Mouse (Mus musculus) heart, adult 2 months (tissue): ENCODE data around the gene Crebrf.

Experiments used
- EP300 ChIP-seq: fragments of 200-500 bp; IDR thresholded peaks from 2 replicates; pipeline ENCODE4 v1.6.1; 2011; ENCODE audit warnings: low read depth, low read length, control low read depth; ENCODE audit not compliant: insufficient read depth
- POLR2A ChIP-seq: fragments of 200-500 bp; IDR thresholded peaks from 2 replicates; pipeline ENCODE4 v1.6.1; 2011; ENCODE audit warnings: mild to moderate bottlenecking, low read depth, low read length, control low read depth; ENCODE audit not compliant: insufficient read depth

DNA sequence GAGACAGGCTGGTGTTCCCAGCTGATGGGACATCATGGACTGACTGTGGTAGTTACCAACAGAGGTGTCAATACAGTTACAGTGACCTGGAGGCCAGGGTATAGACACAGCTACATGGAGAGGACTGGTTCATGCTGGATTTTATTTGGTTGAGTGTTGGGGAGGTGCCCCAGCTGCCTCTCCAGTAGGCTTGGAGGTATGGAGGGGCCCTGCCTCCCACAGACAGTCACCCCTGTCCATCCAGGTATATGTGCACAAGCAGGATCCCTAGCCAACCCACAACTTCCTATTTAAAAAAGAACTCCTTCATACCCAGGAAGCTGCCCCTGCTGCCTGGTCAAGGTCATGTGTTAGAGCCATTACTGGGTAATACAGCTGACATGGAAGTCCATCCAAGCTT, 102.3 kb downstream of the Crebrf start:
- TF ChIP-seq POLR2A (no peak), EP300 (no peak)
